Mouse (Mus musculus) 416B (cell line): Measurements from ENCODE around the gene Ivl.

Experiments
- DNase-seq: peaks from one replicate; pipeline ENCODE4 v3.0.0; 2011; ENCODE audit warnings: low read depth

The Ivl gene

GRCm38 (mm10) chr3:92573449-92574041 lies at the start of gene Ivl:
TSS of gene Ivl (minus strand) at chr3:92573735.
- peak; percentile 82 for DNase-seq

GRCm38 (mm10) chr3:92621560-92621959 lies 48.0 kb upstream of the Ivl start, which contains the start of gene Lce6a:
TSS of gene Lce6a (minus strand) at chr3:92621660.
- DNase-seq: no peak

GRCm38 (mm10) chr3:92609804-92610203 lies 36.3 kb upstream of the Ivl start:
- DNase-seq: no peak

- DNase-seq: no peak
Observed at GRCm38 (mm10) chr3:92607392-92607791, 33.9 kb upstream of the Ivl start, which contains the start of gene 2210017I01Rik. TSS of gene 2210017I01Rik (minus strand) at chr3:92607492.

GRCm38 (mm10) chr3:92602169-92602568 lies 28.6 kb upstream of the Ivl start:
- DNase-seq: peak; percentile 45

GRCm38 (mm10) chr3:92600456-92600855 lies 26.9 kb upstream of the Ivl start:
- DNase-seq: peak; percentile 17

GRCm38 (mm10) chr3:92599973-92600372 lies 26.4 kb upstream of the Ivl start:
- no peak for DNase-seq

GRCm38 (mm10) chr3:92598429-92598828 lies 24.9 kb upstream of the Ivl start:
- no peak for DNase-seq

- no peak for DNase-seq
Observed at GRCm38 (mm10) chr3:92588858-92589257, 15.3 kb upstream of the Ivl start, which contains the start of gene Smcp. TSS of gene Smcp (minus strand) at chr3:92588997.

GRCm38 (mm10) chr3:92587190-92587589 lies 13.7 kb upstream of the Ivl start:
- DNase-seq: no peak

GRCm38 (mm10) chr3:92585055-92585454 lies 11.5 kb upstream of the Ivl start:
- DNase-seq: no peak

GRCm38 (mm10) chr3:92583164-92583826 lies 9.8 kb upstream of the Ivl start:
- DNase-seq: no peak

GRCm38 (mm10) chr3:92579508-92579907 lies 6.0 kb upstream of the Ivl start:
- DNase-seq: no peak

GRCm38 (mm10) chr3:92578652-92579413 lies 5.3 kb upstream of the Ivl start:
- DNase-seq: no peak

- no peak for DNase-seq
Observed at GRCm38 (mm10) chr3:92572514-92573155, 900 bp downstream of the Ivl start.

GRCm38 (mm10) chr3:92568752-92569151 lies 4.8 kb downstream of the Ivl start:
- DNase-seq: no peak

- DNase-seq: peak; percentile 51
Observed at GRCm38 (mm10) chr3:92565418-92565817, 8.1 kb downstream of the Ivl start.

- DNase-seq: no peak
Observed at GRCm38 (mm10) chr3:92534411-92534810, 39.1 kb downstream of the Ivl start, which contains the start of gene 2310046K23Rik. TSS of gene 2310046K23Rik (minus strand) at chr3:92534511.
